Mouse (Mus musculus): ENCODE results near the gene Cnr2. TPM values are rescaled to one million over a fixed set of nuclear protein-coding genes. Genes with fewer than 3 reads are reported as not detected.

Cnr2 gene
- polyA plus RNA-seq, 1 experiment, result 0.16 TPM

- Histone ChIP-seq H3K36me3 (ENCODE audit: control insufficient read depth, insufficient read depth, low read length, poor library complexity, severe bottlenecking) (no peaks in the 10 kb centered on the region), H3K4me3 (ENCODE audit: low read depth, low read length) (no peak overlapping the region), H3K4me1 (ENCODE audit: control insufficient read depth, insufficient read depth, low read length) (peaks cover 4% of the 10 kb centered on the region), H3K9ac (ENCODE audit: low read depth, poor library complexity, severe bottlenecking) (no peak overlapping the region), H3K27me3 (ENCODE audit: control insufficient read depth, insufficient read depth, low read length, poor library complexity, severe bottlenecking) (no peaks in the 10 kb centered on the region), H3K9me3 (replicated peaks; ENCODE audit: control insufficient read depth, insufficient read depth, low read length, poor library complexity, severe bottlenecking) (no peaks in the 10 kb centered on the region), H3K27ac (ENCODE audit: insufficient read depth, low read length) (no peak overlapping the region)
- no peak for TF ChIP-seq EP300 (IDR thresholded peaks at IDR 0.05; ENCODE audit: insufficient read depth, low read depth, low read length)
- TF ChIP-seq POLR2A (IDR thresholded peaks at IDR 0.05; ENCODE audit: insufficient read depth, low read length), result no peak
- TF ChIP-seq CTCF (IDR thresholded peaks at IDR 0.05; ENCODE audit: low read depth, low read length), result no peak
These were observed 14.6 kb upstream of the Cnr2 start for GRCm38 (mm10) chr4:135880576-135880975.

GRCm38 (mm10) chr4:135882023-135882422 is 13.2 kb upstream of the Cnr2 start:
- no peaks in the 10 kb centered on the region for H3K27me3 ChIP-seq (ENCODE audit: control insufficient read depth, insufficient read depth, low read length, poor library complexity, severe bottlenecking)
- TF ChIP-seq POLR2A (IDR thresholded peaks at IDR 0.05; ENCODE audit: insufficient read depth, low read length) (no peak), CTCF (IDR thresholded peaks at IDR 0.05; ENCODE audit: low read depth, low read length) (no peak)
- no peaks in the 10 kb centered on the region for H3K36me3 ChIP-seq (ENCODE audit: control insufficient read depth, insufficient read depth, low read length, poor library complexity, severe bottlenecking)
- H3K9me3 ChIP-seq (replicated peaks; ENCODE audit: control insufficient read depth, insufficient read depth, low read length, poor library complexity, severe bottlenecking), result no peaks in the 10 kb centered on the region
- no peak overlapping the region for H3K4me3 ChIP-seq (ENCODE audit: low read depth, low read length)
- H3K4me1 ChIP-seq (ENCODE audit: control insufficient read depth, insufficient read depth, low read length), result peaks cover 2% of the 10 kb centered on the region
- H3K27ac ChIP-seq (ENCODE audit: insufficient read depth, low read length), result no peak overlapping the region
- H3K9ac ChIP-seq (ENCODE audit: low read depth, poor library complexity, severe bottlenecking), result no peak overlapping the region

GRCm38 (mm10) chr4:135883401-135883851 is 11.8 kb upstream of the Cnr2 start:
- no peaks in the 10 kb centered on the region for H3K9me3 ChIP-seq (replicated peaks; ENCODE audit: control insufficient read depth, insufficient read depth, low read length, poor library complexity, severe bottlenecking)
- TF ChIP-seq EP300 (IDR thresholded peaks at IDR 0.05; ENCODE audit: insufficient read depth, low read depth, low read length) (no peak), CTCF (IDR thresholded peaks at IDR 0.05; ENCODE audit: low read depth, low read length) (no peak), POLR2A (IDR thresholded peaks at IDR 0.05; ENCODE audit: insufficient read depth, low read length) (no peak)
- no peaks in the 10 kb centered on the region for H3K27me3 ChIP-seq (ENCODE audit: control insufficient read depth, insufficient read depth, low read length, poor library complexity, severe bottlenecking)
- H3K4me1 ChIP-seq (ENCODE audit: control insufficient read depth, insufficient read depth, low read length), result peaks cover 2% of the 10 kb centered on the region
- no peak overlapping the region for H3K4me3 ChIP-seq (ENCODE audit: low read depth, low read length)
- no peak overlapping the region for H3K27ac ChIP-seq (ENCODE audit: insufficient read depth, low read length)
- no peaks in the 10 kb centered on the region for H3K36me3 ChIP-seq (ENCODE audit: control insufficient read depth, insufficient read depth, low read length, poor library complexity, severe bottlenecking)
- peak overlapping the region; percentile 18; the same call in 1 of the 2 replicates for H3K9ac ChIP-seq (ENCODE audit: low read depth, poor library complexity, severe bottlenecking)

GRCm38 (mm10) chr4:135883881-135884516 is 11.2 kb upstream of the Cnr2 start:
- H3K4me1 ChIP-seq (ENCODE audit: control insufficient read depth, insufficient read depth, low read length), result peaks cover 4% of the 10 kb centered on the region
- no peaks in the 10 kb centered on the region for H3K36me3 ChIP-seq (ENCODE audit: control insufficient read depth, insufficient read depth, low read length, poor library complexity, severe bottlenecking)
- H3K9me3 ChIP-seq (replicated peaks; ENCODE audit: control insufficient read depth, insufficient read depth, low read length, poor library complexity, severe bottlenecking), result no peaks in the 10 kb centered on the region
- H3K9ac ChIP-seq (ENCODE audit: low read depth, poor library complexity, severe bottlenecking), result no peak overlapping the region
- no peak overlapping the region for H3K4me3 ChIP-seq (ENCODE audit: low read depth, low read length)
- H3K27ac ChIP-seq (ENCODE audit: insufficient read depth, low read length), result no peak overlapping the region
- TF ChIP-seq POLR2A (IDR thresholded peaks at IDR 0.05; ENCODE audit: insufficient read depth, low read length), result no peak
- no peak for TF ChIP-seq EP300 (IDR thresholded peaks at IDR 0.05; ENCODE audit: insufficient read depth, low read depth, low read length)
- no peak for TF ChIP-seq CTCF (IDR thresholded peaks at IDR 0.05; ENCODE audit: low read depth, low read length)
- no peaks in the 10 kb centered on the region for H3K27me3 ChIP-seq (ENCODE audit: control insufficient read depth, insufficient read depth, low read length, poor library complexity, severe bottlenecking)

GRCm38 (mm10) chr4:135884531-135884930 is 10.7 kb upstream of the Cnr2 start:
- Histone ChIP-seq H3K27me3 (ENCODE audit: control insufficient read depth, insufficient read depth, low read length, poor library complexity, severe bottlenecking) (no peaks in the 10 kb centered on the region), H3K36me3 (ENCODE audit: control insufficient read depth, insufficient read depth, low read length, poor library complexity, severe bottlenecking) (no peaks in the 10 kb centered on the region), H3K9ac (ENCODE audit: low read depth, poor library complexity, severe bottlenecking) (no peak overlapping the region), H3K4me1 (ENCODE audit: control insufficient read depth, insufficient read depth, low read length) (peaks cover 4% of the 10 kb centered on the region), H3K27ac (ENCODE audit: insufficient read depth, low read length) (no peak overlapping the region), H3K9me3 (replicated peaks; ENCODE audit: control insufficient read depth, insufficient read depth, low read length, poor library complexity, severe bottlenecking) (no peaks in the 10 kb centered on the region), H3K4me3 (ENCODE audit: low read depth, low read length) (no peak overlapping the region)
- TF ChIP-seq CTCF (IDR thresholded peaks at IDR 0.05; ENCODE audit: low read depth, low read length) (no peak), POLR2A (IDR thresholded peaks at IDR 0.05; ENCODE audit: insufficient read depth, low read length) (no peak), EP300 (IDR thresholded peaks at IDR 0.05; ENCODE audit: insufficient read depth, low read depth, low read length) (no peak)

- H3K36me3 ChIP-seq (ENCODE audit: control insufficient read depth, insufficient read depth, low read length, poor library complexity, severe bottlenecking), result no peaks in the 10 kb centered on the region
- TF ChIP-seq POLR2A (IDR thresholded peaks at IDR 0.05; ENCODE audit: insufficient read depth, low read length) (no peak), CTCF (IDR thresholded peaks at IDR 0.05; ENCODE audit: low read depth, low read length) (no peak), EP300 (IDR thresholded peaks at IDR 0.05; ENCODE audit: insufficient read depth, low read depth, low read length) (no peak)
- peak overlapping the region; percentile 17; the same call in 1 of the 2 replicates for H3K4me3 ChIP-seq (ENCODE audit: low read depth, low read length)
- no peak overlapping the region for H3K9ac ChIP-seq (ENCODE audit: low read depth, poor library complexity, severe bottlenecking)
- H3K27ac ChIP-seq (ENCODE audit: insufficient read depth, low read length), result no peak overlapping the region
- peaks cover 2% of the 10 kb centered on the region for H3K4me1 ChIP-seq (ENCODE audit: control insufficient read depth, insufficient read depth, low read length)
- no peaks in the 10 kb centered on the region for H3K27me3 ChIP-seq (ENCODE audit: control insufficient read depth, insufficient read depth, low read length, poor library complexity, severe bottlenecking)
- H3K9me3 ChIP-seq (replicated peaks; ENCODE audit: control insufficient read depth, insufficient read depth, low read length, poor library complexity, severe bottlenecking), result no peaks in the 10 kb centered on the region
These were observed 9.5 kb upstream of the Cnr2 start for GRCm38 (mm10) chr4:135885676-135886075.
